Mouse (Mus musculus): ENCODE results near the gene Bub1. TPM values are rescaled to one million over a fixed set of nuclear protein-coding genes. Genes with fewer than 3 reads are reported as not detected.

The Bub1 gene
- polyA plus RNA-seq, 1 experiment from 2014 or later = 31.3 TPM

DNA sequence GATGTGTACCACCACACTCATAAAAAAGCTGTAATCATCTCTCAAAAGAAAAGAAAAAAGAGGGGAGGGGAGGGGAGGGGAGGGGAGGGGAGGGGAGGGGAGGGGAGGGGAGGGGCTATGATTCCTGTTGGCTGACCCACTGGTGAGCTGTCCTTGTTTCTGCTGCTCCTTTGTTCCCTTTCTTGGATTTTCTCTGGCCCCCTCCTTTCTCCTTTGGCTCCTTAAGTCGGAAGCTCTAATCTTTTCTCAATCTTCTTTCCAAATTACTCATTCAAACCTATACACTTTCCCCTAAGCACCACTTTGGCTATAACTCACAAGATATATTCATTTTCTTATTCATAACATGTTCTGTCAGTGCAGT is 57.1 kb downstream of the Bub1 start:
- H3K4me3 ChIP-seq (replicated peaks) = no peak overlapping the region
- peaks cover 8% of the 10 kb centered on the region for H3K4me1 ChIP-seq (replicated peaks)
- no peak overlapping the region for H3K27ac ChIP-seq (replicated peaks)
- no peaks in the 10 kb centered on the region for H3K36me3 ChIP-seq (replicated peaks)
- H3K9ac ChIP-seq = no peak overlapping the region
- no peaks in the 10 kb centered on the region for H3K9me3 ChIP-seq (replicated peaks)
- 38% methylated on average over 1 of the region's 1 CpGs for WGBS (ENCODE audit: insufficient replicate concordance)
- no peak for ATAC-seq (ENCODE audit: insufficient read depth)
- no peaks in the 10 kb centered on the region; the same call in 1 of the 2 replicates for H3K27me3 ChIP-seq
- no peak overlapping the region for H3K4me2 ChIP-seq

DNA sequence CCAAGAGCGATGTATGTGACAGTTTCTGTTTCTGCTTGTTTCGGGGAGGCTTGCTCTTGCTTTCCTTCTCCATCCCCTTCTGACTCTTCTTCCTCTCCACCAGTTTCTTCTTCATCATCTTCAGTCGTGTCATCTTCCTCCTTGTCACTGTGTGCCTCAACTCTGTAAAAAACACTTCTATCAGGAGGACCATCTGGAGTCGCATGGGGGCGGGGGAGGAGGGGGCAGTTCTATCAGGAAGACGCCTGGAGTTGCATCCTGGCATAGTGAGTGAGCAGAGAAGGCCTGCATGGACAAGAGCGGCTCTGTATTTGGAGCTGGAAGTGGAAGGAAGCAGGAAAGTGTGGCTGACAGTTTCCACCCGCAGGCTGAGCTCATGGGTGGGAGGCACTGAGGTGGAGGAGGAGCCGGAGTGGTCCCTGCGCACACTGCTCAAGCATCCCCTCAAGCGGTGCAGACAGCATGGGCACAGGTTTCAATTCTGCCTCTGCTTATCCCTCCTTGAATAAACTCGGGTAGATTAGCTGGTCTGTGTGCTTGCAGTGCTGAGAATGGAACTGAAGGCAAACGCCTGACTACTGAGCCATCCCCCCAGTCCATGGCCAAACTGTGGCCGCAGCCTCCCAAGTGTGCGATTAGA is 57.6 kb downstream of the Bub1 start:
- H3K27me3 ChIP-seq = no peaks in the 10 kb centered on the region
- no peaks in the 10 kb centered on the region for H3K36me3 ChIP-seq (replicated peaks)
- H3K9ac ChIP-seq = no peak overlapping the region
- ATAC-seq (ENCODE audit: insufficient read depth) = peak; percentile 86
- H3K4me1 ChIP-seq (replicated peaks) = peaks cover 8% of the 10 kb centered on the region
- H3K27ac ChIP-seq (replicated peaks) = peak overlapping the region; percentile 56; the same call in 1 of the 2 replicates
- no peak overlapping the region; the same call in 1 of the 2 replicates for H3K4me3 ChIP-seq (replicated peaks)
- peak overlapping the region; percentile 31 for H3K4me2 ChIP-seq
- WGBS (ENCODE audit: insufficient replicate concordance) = 45% methylated on average over 15 of the region's 15 CpGs
- no peaks in the 10 kb centered on the region for H3K9me3 ChIP-seq (replicated peaks)

- Histone ChIP-seq H3K9me3 (replicated peaks) (no peaks in the 10 kb centered on the region), H3K36me3 (replicated peaks) (no peaks in the 10 kb centered on the region), H3K27me3 (no peaks in the 10 kb centered on the region), H3K27ac (replicated peaks) (no peak overlapping the region), H3K4me1 (replicated peaks) (peaks cover 16% of the 10 kb centered on the region), H3K4me3 (replicated peaks) (no peak overlapping the region), H3K4me2 (no peak overlapping the region), H3K9ac (no peak overlapping the region)
- no peak for ATAC-seq (ENCODE audit: insufficient read depth)
- 50% methylated on average over 5 of the region's 5 CpGs for WGBS (ENCODE audit: insufficient replicate concordance)
Measured at GRCm38 (mm10) chr2:127761587-127761986, 70.1 kb downstream of the Bub1 start.

GRCm38 (mm10) chr2:127760429-127761000 is 71.2 kb downstream of the Bub1 start:
- H3K36me3 ChIP-seq (replicated peaks) = no peaks in the 10 kb centered on the region
- no peaks in the 10 kb centered on the region for H3K27me3 ChIP-seq
- H3K27ac ChIP-seq (replicated peaks) = no peak overlapping the region
- no peak overlapping the region for H3K9ac ChIP-seq
- no peak for ATAC-seq (ENCODE audit: insufficient read depth)
- H3K4me2 ChIP-seq = no peak overlapping the region
- peaks cover 16% of the 10 kb centered on the region for H3K4me1 ChIP-seq (replicated peaks)
- WGBS (ENCODE audit: insufficient replicate concordance) = 26% methylated on average over 10 of the region's 10 CpGs
- no peak overlapping the region for H3K4me3 ChIP-seq (replicated peaks)
- H3K9me3 ChIP-seq (replicated peaks) = no peaks in the 10 kb centered on the region

GRCm38 (mm10) chr2:127760014-127760413 is 71.7 kb downstream of the Bub1 start:
- Histone ChIP-seq H3K36me3 (replicated peaks) (no peaks in the 10 kb centered on the region), H3K9ac (no peak overlapping the region), H3K27ac (replicated peaks) (no peak overlapping the region), H3K9me3 (replicated peaks) (no peaks in the 10 kb centered on the region), H3K27me3 (no peaks in the 10 kb centered on the region), H3K4me2 (no peak overlapping the region), H3K4me1 (replicated peaks) (peaks cover 16% of the 10 kb centered on the region), H3K4me3 (replicated peaks) (no peak overlapping the region)
- no peak for ATAC-seq (ENCODE audit: insufficient read depth)
- WGBS (ENCODE audit: insufficient replicate concordance) = 67% methylated on average over 6 of the region's 6 CpGs

DNA sequence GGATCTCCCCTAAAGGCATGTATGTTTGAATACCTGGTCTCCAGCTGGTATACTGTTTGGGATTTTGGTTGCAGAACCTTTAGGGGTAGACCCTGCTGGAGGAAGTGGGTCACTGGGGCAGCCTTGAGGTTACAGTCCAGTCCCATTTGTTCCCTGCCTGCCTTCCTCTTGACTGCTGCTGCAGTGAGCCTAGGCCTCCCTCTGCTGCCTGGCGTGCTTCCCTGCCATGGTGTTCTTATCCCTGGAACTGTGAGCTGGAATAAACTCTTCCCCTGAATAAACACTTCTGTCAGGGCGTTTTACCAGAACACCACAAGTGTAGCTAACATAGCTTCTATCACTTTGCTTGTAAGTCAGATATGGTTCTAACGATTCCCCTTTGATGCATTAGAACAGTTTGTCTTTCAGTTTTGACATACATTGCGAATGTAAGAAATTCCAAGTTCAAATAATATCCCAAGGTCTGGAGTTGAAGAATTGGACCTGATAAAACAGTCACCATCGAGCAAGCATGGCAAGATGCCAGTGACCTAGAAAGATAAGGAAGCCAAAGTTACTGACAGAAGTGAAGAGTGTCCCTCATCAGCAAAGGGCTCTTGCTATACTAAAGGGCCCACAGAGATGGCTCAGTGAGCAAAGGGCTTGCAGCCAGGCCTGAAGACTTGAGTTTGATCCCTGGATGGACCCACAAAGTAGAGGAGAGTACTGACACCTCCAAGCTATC is 72.3 kb downstream of the Bub1 start:
- peaks cover 16% of the 10 kb centered on the region for H3K4me1 ChIP-seq (replicated peaks)
- whole genome bisulfite sequencing (ENCODE audit: insufficient replicate concordance) = 50% methylated on average over 5 of the region's 5 CpGs

DNA sequence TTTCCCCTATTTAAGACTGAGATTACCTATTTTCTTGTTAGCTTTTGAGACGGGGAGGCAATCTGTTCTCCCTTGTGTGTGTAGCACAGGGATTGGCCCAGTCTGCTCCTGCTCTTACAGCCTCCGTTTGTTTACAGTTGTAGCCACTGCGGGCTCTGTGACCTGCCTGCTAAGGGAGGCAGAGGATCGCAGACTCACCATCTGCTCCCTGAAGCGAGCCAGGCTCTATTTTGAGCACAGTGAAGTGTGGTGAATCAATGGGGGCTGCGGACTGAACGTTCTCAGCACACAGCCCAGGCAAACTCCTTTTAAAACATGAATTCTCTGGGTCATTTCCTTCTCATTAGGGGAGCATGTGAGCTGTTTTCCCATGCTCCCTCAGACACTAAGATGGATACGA is 74.5 kb downstream of the Bub1 start:
- WGBS (ENCODE audit: insufficient replicate concordance) = 44% methylated on average over 8 of the region's 8 CpGs
- Histone ChIP-seq H3K36me3 (replicated peaks) (no peaks in the 10 kb centered on the region), H3K27me3 (no peaks in the 10 kb centered on the region), H3K9me3 (replicated peaks) (no peaks in the 10 kb centered on the region), H3K4me2 (no peak overlapping the region), H3K4me1 (replicated peaks) (peaks cover 16% of the 10 kb centered on the region), H3K4me3 (replicated peaks) (no peak overlapping the region), H3K9ac (no peak overlapping the region), H3K27ac (replicated peaks) (no peak overlapping the region)
- ATAC-seq (ENCODE audit: insufficient read depth) = no peak

More for the DNA sequence above, 72.3 kb downstream of the Bub1 start:
- no peak overlapping the region for H3K27ac ChIP-seq (replicated peaks)
- H3K9ac ChIP-seq = no peak overlapping the region
- H3K4me3 ChIP-seq (replicated peaks) = no peak overlapping the region
- no peak overlapping the region for H3K4me2 ChIP-seq
- ATAC-seq (ENCODE audit: insufficient read depth) = no peak
- H3K36me3 ChIP-seq (replicated peaks) = no peaks in the 10 kb centered on the region
- H3K9me3 ChIP-seq (replicated peaks) = no peaks in the 10 kb centered on the region
- no peaks in the 10 kb centered on the region for H3K27me3 ChIP-seq

DNA sequence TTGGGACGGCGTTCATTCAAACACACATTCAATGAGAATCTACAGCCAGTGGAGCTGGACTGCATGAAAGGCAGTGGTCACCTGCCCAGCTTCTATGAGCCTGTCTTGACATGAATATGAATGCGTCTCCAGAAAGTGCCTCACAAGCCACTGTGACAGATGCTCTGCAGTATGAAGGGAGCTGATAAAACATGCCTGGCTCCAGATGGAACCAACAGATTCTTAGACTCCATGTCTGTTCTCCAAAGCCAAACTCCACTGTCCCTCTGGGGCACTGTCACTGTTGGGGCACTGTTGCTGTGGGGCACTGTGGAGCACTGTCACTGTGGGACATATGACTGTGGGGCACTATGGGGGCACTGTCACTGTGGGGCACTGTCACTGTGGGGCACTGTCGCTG is 77.6 kb downstream of the Bub1 start:
- H3K4me2 ChIP-seq = no peak overlapping the region
- ATAC-seq (ENCODE audit: insufficient read depth) = no peak
- WGBS (ENCODE audit: insufficient replicate concordance) = 74% methylated on average over 4 of the region's 4 CpGs
- H3K4me1 ChIP-seq (replicated peaks) = 0 out of 2 replicates have a peak, but pooled peaks cover 2% of the 10 kb centered on the region
- no peak overlapping the region for H3K27ac ChIP-seq (replicated peaks)
- H3K9ac ChIP-seq = no peak overlapping the region
- no peaks in the 10 kb centered on the region for H3K27me3 ChIP-seq
- H3K36me3 ChIP-seq (replicated peaks) = no peaks in the 10 kb centered on the region
- H3K4me3 ChIP-seq (replicated peaks) = no peak overlapping the region
- no peaks in the 10 kb centered on the region for H3K9me3 ChIP-seq (replicated peaks)

DNA sequence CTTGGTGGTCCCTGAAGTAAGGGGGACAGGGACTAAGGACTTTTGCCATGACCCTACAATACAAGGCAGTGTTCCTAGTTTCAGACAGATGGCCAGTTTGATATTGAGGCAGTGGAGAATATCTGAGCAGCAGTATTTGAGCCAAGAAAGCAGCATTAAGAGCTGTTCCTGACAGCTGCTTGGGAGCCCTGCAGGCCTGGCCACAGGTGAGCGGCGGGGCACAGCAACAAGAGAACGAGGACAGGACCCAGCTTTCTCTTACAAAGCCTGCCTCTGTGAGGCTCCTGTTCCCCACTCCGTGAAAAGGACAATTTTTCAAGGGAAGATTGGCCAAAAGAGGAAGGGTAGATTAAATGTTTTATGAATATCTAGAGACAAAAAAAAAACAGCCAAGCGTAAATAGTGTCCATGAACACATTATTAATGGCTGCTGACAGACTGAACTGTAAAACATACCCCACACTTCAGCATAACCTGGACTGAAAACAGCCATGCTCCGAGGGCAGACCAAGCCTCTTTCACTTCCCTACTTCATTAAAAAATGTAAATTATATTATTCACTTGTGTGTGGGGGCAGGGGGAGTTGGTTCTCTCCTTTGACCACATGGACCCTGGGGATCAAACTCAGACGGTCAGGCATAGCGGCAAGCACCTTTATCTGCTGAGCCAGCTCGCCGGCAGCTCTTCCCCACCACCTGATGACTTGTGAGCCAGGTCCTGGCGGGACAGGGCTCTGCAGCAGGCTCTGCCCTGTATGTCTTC is 79.6 kb downstream of the Bub1 start:
- Histone ChIP-seq H3K4me1 (replicated peaks) (no peaks in the 10 kb centered on the region), H3K9me3 (replicated peaks) (no peaks in the 10 kb centered on the region), H3K27me3 (no peaks in the 10 kb centered on the region), H3K36me3 (replicated peaks) (no peaks in the 10 kb centered on the region), H3K9ac (no peak overlapping the region), H3K4me2 (no peak overlapping the region), H3K27ac (replicated peaks) (no peak overlapping the region), H3K4me3 (replicated peaks) (no peak overlapping the region)
- WGBS (ENCODE audit: insufficient replicate concordance) = 64% methylated on average over 11 of the region's 11 CpGs
- no peak for ATAC-seq (ENCODE audit: insufficient read depth)
